Mouse (Mus musculus): ENCODE results near the gene Tnrc6c.

DNA sequence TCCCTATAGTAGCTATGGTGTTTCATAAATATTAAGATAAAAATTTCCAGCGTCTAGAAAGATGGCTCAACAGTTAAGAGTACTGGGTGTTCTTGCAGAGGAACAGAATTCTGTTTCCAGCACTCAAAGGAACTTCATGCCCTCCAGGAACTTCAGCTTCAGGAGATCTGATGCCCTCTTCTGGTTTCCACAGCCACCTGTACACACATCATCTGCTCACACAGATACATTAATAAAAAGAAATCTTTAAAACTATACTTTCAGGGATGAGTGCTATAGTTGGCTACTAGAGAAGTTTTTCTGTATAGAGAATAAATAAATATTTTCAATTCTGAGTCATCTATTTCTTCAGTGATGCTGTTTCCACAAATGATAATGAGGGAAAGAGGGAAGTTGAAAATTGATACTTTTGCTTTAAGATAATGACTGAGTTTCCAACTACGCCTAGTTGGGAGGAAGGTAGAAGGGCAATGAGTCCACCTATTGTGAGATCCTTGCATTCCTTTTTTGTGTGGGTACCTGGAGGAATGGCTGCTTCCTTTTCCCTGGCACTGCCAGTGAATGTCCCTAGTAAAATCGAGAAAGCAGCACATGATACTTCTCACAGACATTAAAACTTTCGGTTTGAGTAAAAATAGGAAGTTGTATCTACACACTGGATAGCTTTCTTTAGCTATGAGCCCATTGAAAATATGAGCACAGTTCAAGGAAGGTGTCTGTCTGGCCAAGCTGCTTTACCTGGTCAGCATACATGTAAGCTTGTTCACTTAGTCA is 9.1 kb downstream of the Tnrc6c start:
- TF ChIP-seq POLR2A (IDR thresholded peaks at IDR 0.05; ENCODE audit: borderline replicate concordance, low read depth, low read length) (no peak), CTCF (IDR thresholded peaks at IDR 0.05; ENCODE audit: low read depth, low read length) (no peak)

Measured in bone marrow macrophage, adult 2 months (primary cell).